Mouse (Mus musculus): ENCODE data around the gene Cdrt4. TPM values are rescaled to one million over a fixed set of nuclear protein-coding genes. Genes with fewer than 3 reads are reported as not detected.

Cdrt4 gene
- total RNA-seq, 1 experiment from 2014 or later: not detected

GRCm38 (mm10) chr11:63025476-63025875 lies 74.5 kb downstream of the Cdrt4 start:
- no peak for ATAC-seq (ENCODE audit: extremely low read depth, insufficient number of reproducible peaks, low FRiP score, poor library complexity, severe bottlenecking)

GRCm38 (mm10) chr11:63026651-63027141 lies 75.7 kb downstream of the Cdrt4 start:
- no peak for ATAC-seq (ENCODE audit: extremely low read depth, insufficient number of reproducible peaks, low FRiP score, poor library complexity, severe bottlenecking)

- ATAC-seq (ENCODE audit: extremely low read depth, insufficient number of reproducible peaks, low FRiP score, poor library complexity, severe bottlenecking): no peak
These were observed 77.1 kb downstream of the Cdrt4 start for GRCm38 (mm10) chr11:63028131-63028530.

GRCm38 (mm10) chr11:63029148-63029714 lies 78.2 kb downstream of the Cdrt4 start:
- no peak for ATAC-seq (ENCODE audit: extremely low read depth, insufficient number of reproducible peaks, low FRiP score, poor library complexity, severe bottlenecking)

GRCm38 (mm10) chr11:63029721-63030120 lies 78.7 kb downstream of the Cdrt4 start:
- ATAC-seq (ENCODE audit: extremely low read depth, insufficient number of reproducible peaks, low FRiP score, poor library complexity, severe bottlenecking): no peak

GRCm38 (mm10) chr11:63035420-63036211 lies 84.6 kb downstream of the Cdrt4 start:
- no peak for ATAC-seq (ENCODE audit: extremely low read depth, insufficient number of reproducible peaks, low FRiP score, poor library complexity, severe bottlenecking)

- ATAC-seq (ENCODE audit: extremely low read depth, insufficient number of reproducible peaks, low FRiP score, poor library complexity, severe bottlenecking): no peak
These were observed 89.1 kb downstream of the Cdrt4 start for GRCm38 (mm10) chr11:63040002-63040661.

Other genes starting within 250 kb of the Cdrt4 start
- gene Zfp287, start 219.3 kb upstream of the Cdrt4 start, total RNA-seq (2017): 10.6 and 12.8 TPM in 2 replicates
- not detected in 2 replicates for gene Gm10428, start 198.1 kb upstream of the Cdrt4 start, total RNA-seq (2017)
- gene Zfp286, start 161.7 kb upstream of the Cdrt4 start, total RNA-seq (2017): 0.81 and 2.9 TPM in 2 replicates
- gene Trim16, start 131.0 kb upstream of the Cdrt4 start, total RNA-seq (2017): 5.5 and 6.4 TPM in 2 replicates
- 4.3 and 5.1 TPM in 2 replicates for gene Fbxw10, start 104.1 kb upstream of the Cdrt4 start, total RNA-seq (2017)
- gene Tvp23b, start 71.7 kb upstream of the Cdrt4 start, total RNA-seq (2017): 19.2 and 21.7 TPM in 2 replicates
- gene Tekt3, start 110.5 kb downstream of the Cdrt4 start, total RNA-seq (2017): not detected in 2 replicates
- 1.4 TPM in 1 of 2 replicates, not detected in the other for gene Pmp22, start 177.8 kb downstream of the Cdrt4 start, total RNA-seq (2017)